Mouse (Mus musculus) ovary, postnatal 10 days (tissue): ENCODE data around the gene Tmem132b.

Source experiments
- DNase-seq: peaks from one replicate; pipeline ENCODE4 v3.0.0; 2022; ENCODE audit warnings: low spot score

The Tmem132b gene

DNA sequence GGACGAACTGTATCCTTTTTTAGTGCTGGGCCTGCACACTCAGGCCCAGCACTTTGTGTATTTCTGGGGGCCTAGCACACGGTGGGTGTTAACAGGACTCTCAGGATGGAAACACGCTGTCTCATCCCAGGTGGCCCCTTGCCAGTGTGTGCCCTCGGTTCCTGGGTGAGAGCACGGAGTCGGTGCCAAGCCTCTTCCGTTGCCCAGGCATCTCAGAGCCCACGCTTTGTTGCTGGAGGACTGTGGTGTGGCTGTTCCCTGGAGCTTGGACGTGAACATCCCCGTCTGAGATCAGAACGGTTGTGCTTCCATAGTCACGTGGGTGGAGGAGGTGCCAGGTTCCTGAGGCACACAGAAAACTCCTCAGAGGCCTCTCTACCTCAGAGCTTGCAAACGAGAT is 47.1 kb downstream of the Tmem132b start:
- DNase-seq, result no peak

DNA sequence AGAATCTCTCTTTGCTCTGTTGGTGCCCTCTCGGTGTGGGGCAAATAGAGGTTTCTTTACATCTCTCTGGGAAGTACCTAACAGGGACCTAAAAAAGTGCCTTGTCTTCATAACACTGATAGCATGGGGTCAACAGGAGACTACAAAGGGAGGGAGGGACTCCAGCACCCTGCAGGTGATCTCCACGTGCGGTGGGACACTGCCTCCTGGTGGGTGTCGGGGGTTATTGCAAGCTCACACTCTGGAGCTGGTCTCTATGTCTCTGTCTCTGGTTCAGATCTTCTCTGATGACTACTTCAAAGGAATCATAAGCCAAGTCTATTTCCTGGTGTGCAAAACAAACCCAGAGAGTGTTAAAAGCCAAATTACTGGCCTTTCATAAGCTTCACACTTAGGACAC is 47.6 kb downstream of the Tmem132b start:
- DNase-seq, result no peak

DNA sequence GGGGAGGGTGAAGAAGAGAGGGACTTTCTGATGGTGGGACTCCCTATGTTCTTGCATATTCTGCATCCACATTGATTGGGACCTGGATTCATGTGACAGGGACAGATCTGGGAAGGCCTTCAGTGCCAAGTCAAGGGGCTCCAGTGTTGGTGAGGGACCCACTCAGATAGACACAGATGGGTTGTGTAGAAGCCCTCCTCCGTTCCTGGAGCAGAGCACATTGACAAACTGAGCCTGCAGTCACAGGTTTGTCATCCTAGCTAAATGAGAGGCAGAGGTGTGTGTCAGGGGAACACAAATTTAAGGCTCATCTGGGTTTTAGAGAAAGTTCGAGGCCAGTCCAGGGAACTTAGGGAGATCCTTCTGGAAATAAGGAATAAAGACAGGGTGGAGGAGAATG is 51.7 kb downstream of the Tmem132b start:
- DNase-seq, result no peak

DNA sequence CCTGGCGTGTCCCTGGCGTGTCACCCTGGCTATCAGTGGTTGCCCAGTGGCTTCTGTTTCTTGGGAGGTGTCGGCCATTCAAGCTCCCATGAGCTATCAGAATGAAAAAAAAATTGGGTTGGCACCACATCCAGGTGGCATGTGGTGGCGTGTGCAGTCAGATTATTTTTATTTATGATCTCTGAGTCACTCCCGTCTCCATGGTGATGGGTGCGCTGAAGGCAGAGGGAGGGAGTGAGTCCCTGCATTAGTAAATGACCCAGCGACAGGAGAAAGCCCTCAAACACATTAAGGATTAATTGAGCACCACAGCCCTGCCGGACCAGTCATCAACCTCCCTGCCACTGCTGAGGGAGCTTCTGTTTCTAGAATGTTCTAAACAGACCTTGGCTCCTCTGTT is 52.3 kb downstream of the Tmem132b start:
- no peak for DNase-seq

DNA sequence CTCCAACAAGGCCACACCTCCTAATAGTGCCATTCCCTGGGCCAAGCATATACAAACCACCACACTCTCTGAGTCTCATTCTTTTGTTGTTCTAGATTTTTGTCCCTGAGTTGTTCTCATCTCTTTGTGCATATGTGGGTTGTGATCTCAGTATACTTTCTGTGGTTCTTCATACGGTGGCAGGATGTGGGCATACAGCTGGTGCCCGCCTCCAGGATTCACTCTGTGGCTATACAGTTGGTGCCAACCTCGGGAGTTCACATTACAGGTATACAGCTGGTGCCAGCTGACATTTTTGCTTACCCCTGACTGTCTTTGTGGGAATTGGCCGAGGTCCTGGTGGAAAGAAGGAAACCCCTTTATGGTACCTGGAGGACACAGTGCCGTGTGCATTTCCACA is 53.6 kb downstream of the Tmem132b start:
- DNase-seq, result no peak

DNA sequence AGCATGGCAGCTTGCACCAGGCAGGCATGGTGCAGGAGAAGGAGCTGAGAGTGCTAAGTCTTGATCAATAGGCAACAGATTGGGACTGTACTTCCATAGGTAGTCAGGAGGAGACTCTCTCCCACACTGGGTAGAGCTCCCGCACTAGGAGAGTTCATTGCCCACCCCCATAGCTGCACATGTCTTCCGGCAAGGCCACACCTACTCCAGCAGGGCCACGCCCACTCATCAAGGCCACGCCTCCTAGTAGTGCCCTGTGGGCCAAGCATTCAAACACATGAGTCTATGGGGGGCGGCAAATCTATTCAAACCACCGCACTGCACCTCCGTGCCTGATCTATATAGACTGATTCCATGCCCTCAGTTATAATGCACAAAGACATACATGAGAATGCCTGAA is 56.6 kb downstream of the Tmem132b start:
- DNase-seq, result no peak

DNA sequence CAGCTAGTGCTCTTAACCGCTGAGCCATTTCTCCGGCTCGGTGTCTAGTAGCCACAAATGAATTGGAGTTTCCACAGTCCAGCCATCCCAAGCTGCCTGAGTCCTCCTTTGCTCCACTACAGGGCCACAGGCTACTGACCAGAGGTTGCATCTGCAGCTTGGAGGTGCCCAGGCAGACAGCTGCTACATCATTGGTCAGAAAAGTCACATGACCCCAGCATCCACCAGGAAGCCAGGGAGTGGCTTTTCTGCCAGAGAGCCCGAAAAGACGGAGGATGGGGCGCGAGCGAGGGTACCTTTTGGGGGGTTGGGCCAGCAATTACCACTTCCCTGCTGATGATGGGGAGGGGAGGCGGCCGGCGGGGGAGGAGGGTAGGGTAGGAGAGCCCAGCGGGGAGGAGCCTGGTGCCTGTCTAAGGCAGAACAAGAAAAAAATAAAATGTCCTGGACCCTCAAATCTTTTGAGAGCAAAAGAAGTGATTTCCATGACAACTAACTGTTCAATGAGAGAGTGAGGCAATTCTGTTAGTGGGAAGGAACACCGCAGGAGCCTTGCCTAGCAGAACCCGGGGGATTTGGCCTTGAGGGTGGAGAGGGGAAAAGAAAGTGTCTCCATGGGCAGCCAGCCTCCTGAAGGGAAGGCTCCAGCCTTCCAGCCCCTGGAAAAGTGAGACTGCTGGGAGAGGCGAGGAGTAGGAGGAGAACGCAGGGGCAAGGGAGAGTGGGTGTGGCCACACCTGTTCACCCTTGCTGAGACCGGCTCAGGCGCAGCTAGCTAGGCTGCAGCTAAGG is 57.5 kb downstream of the Tmem132b start:
- no peak for DNase-seq

DNA sequence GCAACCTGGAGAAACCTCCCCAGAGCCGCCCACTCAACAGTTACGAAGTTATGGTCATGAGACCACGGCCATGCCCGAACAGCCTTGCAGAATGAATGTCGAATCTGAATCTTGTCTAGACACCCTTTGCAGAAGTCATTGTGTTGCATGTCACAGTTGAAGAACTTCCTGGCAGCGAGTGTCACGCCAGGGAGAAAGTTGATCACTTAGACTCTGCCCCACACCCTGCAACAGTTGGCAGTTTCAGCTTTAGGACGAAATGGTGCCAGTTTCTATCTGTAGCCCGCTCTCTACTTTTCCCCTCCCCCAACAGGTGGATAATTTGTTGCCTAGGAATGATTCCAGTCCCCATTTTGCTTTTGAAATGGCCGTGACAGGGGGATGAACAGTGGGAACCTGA is 66.5 kb downstream of the Tmem132b start:
- DNase-seq, result no peak

DNA sequence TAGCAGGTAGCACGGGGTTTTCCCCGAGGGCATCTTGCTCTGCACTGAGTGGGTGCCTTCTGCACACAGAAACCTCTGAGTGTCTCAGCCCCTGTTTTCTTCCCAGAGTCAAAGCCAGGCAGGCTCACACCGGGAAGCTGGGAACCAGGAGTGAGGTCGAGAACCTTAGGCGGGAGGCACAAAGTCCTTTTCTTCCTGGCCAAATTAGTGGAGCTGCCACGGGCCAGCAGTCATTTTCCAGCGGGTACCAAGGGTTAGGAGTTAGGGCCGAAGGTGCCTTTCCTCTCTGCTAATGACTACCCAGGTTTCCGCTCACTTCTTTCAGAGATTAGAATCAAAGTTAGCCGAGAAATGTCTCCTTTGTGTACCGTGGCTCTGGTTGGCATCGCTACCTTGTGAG is 75.6 kb downstream of the Tmem132b start:
- no peak for DNase-seq

DNA sequence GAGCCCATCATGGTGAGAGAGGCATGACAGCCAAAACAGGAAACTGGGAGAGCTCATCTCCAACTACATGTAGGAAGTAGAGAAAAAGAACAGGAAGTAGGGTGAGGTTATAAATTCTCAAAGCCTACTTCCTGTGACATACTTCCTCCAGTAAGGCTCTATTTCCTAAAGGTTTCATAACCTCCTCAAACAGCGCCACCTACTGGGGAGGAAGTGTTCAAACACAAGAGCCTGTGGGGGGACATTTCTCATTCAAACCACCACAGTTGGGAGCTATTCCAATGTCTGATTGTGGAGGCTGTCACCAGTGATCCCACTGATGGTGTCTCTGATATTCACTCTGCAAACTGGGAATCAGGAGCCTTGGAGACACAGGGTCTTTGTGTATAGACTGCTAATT is 78.4 kb downstream of the Tmem132b start:
- DNase-seq, result no peak

DNA sequence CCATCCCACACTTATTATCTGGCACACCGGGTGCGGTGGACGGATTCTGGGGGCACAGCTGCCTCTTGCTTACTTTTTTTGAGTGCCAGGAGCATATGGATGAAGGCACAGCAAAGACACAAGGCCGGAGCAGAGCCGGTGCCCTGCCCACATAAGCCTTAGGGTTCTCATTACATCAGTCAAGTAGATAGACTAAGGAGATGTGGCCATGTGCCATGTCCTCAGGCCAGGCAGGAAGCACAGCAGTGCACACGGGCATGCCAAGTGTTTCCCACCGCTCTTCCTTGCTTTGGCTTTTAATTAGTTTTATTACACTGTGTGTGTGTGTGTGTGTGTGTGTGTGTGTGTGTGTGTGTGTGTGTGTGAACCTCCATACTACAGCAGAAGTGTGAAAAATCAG is 80.9 kb downstream of the Tmem132b start:
- no peak for DNase-seq

DNA sequence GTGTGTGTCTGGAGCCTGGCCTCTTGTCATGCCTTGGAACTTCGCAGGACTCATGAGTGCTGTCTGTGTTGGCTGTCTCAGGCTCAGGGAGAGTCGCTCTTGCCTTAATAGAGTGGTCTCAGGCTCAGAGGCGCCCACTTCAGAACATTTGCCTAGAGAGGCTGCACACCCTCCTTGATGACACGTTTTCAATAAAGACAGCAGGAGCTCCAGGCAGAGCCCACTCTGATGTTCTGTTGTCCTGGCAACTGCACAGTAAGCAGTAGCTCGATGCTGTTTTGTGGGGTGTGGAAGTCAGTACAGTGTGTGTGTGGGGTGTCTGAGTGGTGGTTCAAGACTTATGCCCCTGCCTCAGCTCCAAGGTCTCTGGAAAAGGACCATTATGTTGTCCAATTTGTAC is 81.6 kb downstream of the Tmem132b start:
- no peak for DNase-seq

DNA sequence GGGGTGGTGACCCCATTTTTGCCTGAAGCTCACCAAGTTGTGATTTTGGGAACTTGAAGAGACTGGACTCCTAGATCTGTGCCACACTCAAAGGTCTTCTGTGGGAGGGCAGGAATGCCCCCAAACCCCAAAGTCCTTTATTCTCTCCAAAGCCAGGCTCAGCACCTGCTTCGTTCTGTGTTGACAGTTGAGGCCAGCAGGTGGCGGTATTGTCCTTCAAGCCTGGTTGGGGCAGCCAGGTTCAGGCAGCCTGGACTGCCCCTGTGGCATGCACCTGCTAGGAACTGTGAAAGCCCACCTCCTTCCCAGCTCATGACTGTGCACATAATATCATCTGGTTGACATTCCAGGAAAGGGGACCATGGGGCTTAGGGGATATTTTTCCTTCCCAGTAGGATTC is 82.8 kb downstream of the Tmem132b start:
- no peak for DNase-seq

DNA sequence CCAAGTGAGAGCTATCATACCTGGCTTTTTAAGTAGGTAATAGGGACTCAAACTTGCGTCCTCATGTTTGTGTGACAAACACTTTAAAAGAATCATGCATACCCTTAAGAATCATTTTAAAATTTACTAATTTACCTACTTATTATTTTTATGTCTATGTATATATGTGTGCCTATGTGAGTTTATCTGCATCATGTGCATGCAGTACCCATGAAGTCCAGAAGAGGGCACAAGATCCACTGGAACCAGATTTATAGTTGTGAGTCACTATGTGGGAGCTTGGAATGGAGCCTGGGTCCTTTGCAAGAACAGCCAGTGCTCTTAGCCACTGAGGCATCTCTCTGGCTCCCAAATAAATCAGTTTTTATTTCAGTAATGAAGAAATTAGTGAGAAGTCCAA is 85.5 kb downstream of the Tmem132b start:
- no peak for DNase-seq

DNA sequence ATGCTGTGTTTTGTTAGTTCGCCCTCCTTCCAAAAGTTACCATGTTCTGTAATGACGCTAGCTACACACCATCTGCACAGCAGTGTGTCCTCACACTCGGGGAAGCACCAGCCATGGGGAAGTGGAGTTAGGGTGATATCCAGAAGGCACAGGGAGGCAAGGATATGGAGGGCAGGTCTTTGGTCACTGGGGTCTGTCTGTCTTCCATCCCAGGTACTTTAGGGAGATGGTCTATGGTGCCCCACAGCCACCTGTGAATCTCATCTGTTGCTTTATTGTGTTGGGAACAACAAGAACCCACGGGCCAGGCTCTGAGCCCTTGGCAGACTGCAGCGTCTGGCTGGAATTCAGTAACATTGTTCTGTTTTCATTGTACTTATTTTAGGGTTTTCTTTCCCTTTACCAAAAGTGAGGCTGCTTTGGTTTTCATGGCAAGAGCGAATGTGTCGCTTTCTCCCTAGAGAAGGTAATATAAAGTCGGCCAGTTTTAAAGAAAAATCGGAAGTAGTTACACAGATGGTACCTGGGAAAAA is 96.3 kb downstream of the Tmem132b start:
- DNase-seq, result no peak

DNA sequence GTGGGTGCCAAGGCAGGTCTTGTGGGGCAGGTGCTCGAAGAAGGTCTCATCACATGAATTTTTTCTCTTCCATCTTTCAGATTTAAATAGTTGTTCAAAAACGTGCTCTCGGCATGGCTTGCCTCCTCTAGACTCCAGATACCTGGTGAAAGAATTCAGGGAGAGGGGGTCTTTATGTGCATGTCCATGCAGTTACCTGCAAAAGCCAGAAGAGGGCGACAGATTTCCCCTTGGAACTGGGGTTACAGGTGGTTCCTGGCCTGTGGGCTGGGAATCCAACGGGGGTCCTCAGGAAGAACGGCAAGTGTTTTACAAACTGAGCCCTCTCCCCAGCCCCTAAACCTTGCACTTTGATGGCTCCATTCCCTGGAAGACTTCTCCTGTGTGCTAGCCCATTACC is 103.1 kb downstream of the Tmem132b start:
- DNase-seq, result no peak

DNA sequence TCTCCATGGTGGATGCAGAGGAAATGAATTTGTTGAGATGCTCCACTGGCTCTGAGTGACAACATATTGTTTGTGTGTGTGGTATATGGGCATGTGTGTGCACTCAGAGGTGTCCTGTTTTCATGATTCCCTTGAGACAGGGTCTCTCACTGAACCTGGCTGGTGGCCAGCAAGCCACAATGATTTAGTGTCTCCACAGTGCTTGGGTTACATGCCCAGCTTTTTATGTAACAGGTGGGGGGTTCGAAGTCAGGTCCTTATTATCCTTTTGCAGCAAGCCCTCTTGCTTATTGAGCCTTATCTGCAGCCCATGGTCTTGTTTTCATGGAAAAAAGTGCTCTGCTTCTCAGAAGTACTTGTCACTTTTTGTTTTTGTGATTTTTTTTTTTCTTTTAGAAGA is 109.4 kb downstream of the Tmem132b start:
- no peak for DNase-seq

DNA sequence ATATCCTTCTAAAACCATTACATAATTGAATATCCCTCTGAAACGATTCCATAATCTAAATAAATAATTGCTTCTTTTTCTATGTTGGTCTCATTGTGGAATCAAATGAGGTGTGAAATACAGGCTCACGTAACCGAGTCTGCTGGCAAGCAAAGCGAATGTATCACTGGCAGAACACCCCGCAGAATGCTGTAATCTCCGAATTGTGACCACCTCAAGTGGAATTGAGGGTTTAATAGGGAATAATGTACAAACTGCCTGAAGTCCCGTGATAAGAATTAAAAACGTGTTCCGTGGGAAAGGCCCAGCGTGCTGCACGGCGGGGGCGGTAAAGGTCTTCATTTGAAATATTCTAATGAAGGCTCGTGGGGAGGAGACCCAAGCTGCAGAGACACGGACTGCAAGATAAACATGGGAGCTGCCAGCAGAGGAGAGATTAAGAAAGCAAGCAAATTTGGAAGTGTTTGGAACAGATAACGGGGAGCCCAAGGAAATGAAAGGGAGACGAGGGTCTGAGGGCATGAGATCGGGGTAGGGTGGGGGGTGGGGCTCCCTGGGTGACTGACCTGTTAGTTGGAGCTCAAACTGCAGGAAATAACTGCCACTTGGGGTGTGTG is 110.1 kb downstream of the Tmem132b start:
- no peak for DNase-seq

DNA sequence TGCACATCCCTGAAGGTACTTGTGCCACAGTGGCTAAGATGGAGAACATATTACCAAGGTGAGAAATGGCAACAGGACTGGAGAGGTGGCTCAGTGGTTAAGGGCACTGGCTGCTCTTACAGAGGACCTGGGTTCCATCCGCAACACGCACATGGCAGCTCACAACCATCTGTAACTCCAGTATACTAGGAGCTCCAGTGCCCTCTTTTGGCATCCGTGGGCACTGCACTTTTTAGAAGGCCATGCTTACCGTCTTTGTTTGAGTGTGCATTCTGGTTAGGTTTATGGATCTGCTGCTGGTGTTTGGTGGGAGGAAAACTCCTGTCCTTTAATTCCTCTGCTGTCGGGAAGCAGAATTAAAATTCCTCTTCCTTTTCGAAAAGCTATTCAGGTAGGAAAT is 116.7 kb downstream of the Tmem132b start:
- no peak for DNase-seq

DNA sequence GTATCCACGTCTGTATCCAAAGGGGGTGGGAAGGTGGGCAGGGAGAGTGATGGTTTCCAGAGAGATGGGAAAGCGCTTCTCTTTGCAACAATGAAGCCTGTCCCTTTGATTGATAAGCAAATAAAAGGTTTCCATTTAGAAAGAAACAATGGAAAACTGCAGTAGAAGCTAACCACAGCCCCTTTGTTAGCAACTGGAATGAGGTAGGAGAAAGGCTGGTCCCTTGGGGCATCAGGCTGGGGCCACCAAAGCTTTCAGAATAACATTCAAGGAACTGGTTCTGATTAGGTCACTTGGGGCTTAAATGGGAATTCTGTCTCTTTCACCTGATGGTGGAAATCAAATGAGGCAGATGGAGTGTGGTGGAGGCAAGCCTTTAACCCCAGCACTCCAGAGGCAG is 118.4 kb downstream of the Tmem132b start:
- no peak for DNase-seq

DNA sequence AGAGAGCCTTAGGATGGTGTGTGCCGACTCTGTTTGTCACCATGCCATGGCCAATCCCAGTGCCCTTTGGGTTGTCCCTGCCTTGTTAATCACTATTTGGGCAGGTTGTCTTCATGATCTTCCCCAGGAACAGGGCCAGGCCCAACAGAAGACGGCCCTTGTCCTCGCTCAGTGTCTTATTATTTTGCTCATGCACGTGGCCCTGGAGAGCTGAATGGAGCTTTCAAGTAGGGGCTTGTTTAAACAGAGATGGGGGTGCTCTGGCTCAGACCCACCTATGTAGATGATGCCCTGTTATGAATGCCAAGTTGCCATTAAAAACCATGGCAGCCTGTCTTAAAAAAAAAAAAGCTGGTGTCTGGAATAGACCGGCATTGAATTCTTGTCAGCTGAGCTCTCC is 126.5 kb downstream of the Tmem132b start:
- no peak for DNase-seq

DNA sequence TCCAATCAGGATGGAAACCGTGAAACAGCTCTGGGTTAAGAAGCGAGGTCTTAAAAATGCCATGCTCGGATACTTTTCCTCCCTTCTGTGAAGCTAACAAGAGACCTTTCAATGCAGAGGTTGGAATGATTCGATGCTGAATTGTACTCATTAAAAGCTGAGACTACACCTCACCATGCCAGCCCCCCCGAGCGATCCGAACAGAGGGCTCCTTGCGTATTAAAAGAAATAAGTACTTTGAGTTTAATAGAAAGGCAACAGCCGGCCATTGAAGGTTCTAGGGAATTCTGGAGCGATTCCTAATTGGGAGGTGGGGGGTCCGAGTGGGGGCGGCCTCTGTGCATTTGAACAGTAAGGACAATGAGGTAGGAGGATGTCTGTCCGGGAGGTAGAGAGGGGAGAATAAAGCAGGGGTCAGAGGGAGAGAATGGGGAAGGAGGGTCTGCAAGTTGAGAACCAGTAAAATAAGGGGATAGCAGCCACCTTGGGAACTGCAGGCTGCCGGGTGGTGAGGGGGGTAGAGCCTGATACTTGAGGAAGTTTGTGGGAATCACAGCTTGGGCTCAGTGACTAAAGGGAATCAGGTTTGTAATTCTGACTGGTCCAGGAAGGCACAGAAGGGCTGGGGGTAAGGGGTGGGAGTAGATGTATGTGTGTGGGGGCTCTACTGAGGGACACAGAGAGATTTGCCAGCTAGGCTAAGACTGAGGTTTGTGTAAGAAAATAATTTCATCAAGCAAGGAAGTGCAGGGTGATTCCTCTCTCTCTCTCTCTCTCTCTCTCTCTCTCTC is 127.6 kb downstream of the Tmem132b start:
- DNase-seq, result no peak

DNA sequence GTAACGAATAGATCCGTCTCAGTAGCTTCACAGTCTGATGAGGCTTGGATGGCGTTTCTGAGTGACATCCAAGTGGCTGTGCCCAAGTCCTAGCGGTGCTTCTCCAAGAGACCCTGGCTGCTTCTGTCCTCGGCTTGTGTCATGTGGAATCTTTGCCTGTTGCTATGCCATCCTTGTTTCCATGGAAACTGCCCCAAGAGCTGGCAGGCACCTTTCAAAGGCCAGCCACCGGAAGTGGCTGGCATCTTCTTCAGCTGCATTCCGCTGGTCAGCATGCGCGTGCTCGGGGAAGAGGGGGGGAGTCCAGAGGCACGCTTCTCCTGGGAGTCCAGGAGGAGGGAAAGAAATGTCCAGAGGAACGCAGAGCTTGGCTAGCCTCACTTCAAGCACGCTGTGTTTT is 144.0 kb downstream of the Tmem132b start:
- no peak for DNase-seq
